Mouse (Mus musculus): ENCODE measurements around the gene Apol6. TPM values are rescaled to one million over a fixed set of nuclear protein-coding genes. Genes with fewer than 3 reads are reported as not detected.

Apol6 gene
- total and polyA plus RNA-seq, 3 experiments: not detected

GRCm38 (mm10) chr15:77052176-77052575 is 7.6 kb downstream of the Apol6 start:
- Histone ChIP-seq H3K4me3 (ENCODE audit: control insufficient read depth in 1 of 2, insufficient read depth in 1 of 2, low read depth in 2 of 2, low read length in 2 of 2) (no peak overlapping the region), H3K9ac (ENCODE audit: control insufficient read depth, low read depth, low read length, poor library complexity, severe bottlenecking) (no peak overlapping the region), H3K27me3 (ENCODE audit: control insufficient read depth in 1 of 2, insufficient read depth in 2 of 2, low read length in 2 of 2) (no peaks in the 10 kb centered on the region), H3K4me1 (ENCODE audit: control insufficient read depth in 1 of 2, insufficient read depth in 2 of 2, low read length in 2 of 2) (peaks cover 0 to 15% of the 10 kb centered on the region in 2 experiments; a peak in 2 of 4 replicates), H3K79me2 (ENCODE audit: control insufficient read depth, insufficient read depth, low read length, poor library complexity) (no peaks in the 10 kb centered on the region), H3K36me3 (ENCODE audit: control insufficient read depth in 1 of 2, insufficient read depth in 2 of 2, low read length in 2 of 2) (peaks cover 0 to 2% of the 10 kb centered on the region in 2 experiments; a peak in 1 of 4 replicates), H3K27ac (ENCODE audit: control insufficient read depth, low read depth, low read length) (no peak overlapping the region), H3K9me3 (replicated peaks; ENCODE audit: insufficient read depth, low read length) (no peaks in the 10 kb centered on the region)
- TF ChIP-seq MYC (IDR thresholded peaks at IDR 0.05; ENCODE audit: low read depth, low read length) (no peak), TCF12 (IDR thresholded peaks at IDR 0.05; ENCODE audit: low read depth, low read length) (no peak), SIN3A (IDR thresholded peaks at IDR 0.05; ENCODE audit: low read length) (no peak), KAT2A (conservative IDR thresholded peaks at IDR 0.05; ENCODE audit: low read depth, low read length) (no peak), USF2 (IDR thresholded peaks at IDR 0.05; ENCODE audit: borderline replicate concordance in 1 of 2, insufficient read depth in 1 of 2, low read depth in 1 of 2, low read length in 2 of 2) (no peak), SMC3 (IDR thresholded peaks at IDR 0.05; ENCODE audit: low read depth, low read length) (no peak), ELF1 (IDR thresholded peaks at IDR 0.05; ENCODE audit: low read depth, low read length) (no peak), UBTF (IDR thresholded peaks at IDR 0.05; ENCODE audit: borderline replicate concordance, insufficient read depth, low read depth, low read length) (no peak), MEF2A (IDR thresholded peaks at IDR 0.05; ENCODE audit: extremely low read depth, insufficient replicate concordance, low read depth, low read length, poor library complexity, severe bottlenecking) (no peak), MXI1 (IDR thresholded peaks at IDR 0.05; ENCODE audit: low read depth, low read length) (no peak), POLR2AphosphoS5 (IDR thresholded peaks at IDR 0.05; ENCODE audit: borderline replicate concordance, low read depth, low read length) (no peak), GATA1 (IDR thresholded peaks at IDR 0.05; ENCODE audit: low read depth, low read length) (no peak), GABPA (IDR thresholded peaks at IDR 0.05; ENCODE audit: low read depth, low read length) (no peak), ETS1 (IDR thresholded peaks at IDR 0.05; ENCODE audit: low read depth, low read length) (no peak), POLR2A (IDR thresholded peaks at IDR 0.05; ENCODE audit: control insufficient read depth in 1 of 2, insufficient read depth in 1 of 2, low read depth in 1 of 2, low read length in 2 of 2, poor library complexity in 1 of 2) (no peak), POLR2AphosphoS2 (IDR thresholded peaks at IDR 0.05; ENCODE audit: low read length) (no peak), NELFE (IDR thresholded peaks at IDR 0.05; ENCODE audit: low read depth, low read length) (no peak), ZNF384 (IDR thresholded peaks at IDR 0.05; ENCODE audit: low read depth, low read length) (no peak), ZC3H11A (IDR thresholded peaks at IDR 0.05; ENCODE audit: low read depth, low read length) (no peak)
- DNase-seq (ENCODE audit: low read depth, low spot score): no peak

- H3K4me1 ChIP-seq (ENCODE audit: control insufficient read depth in 1 of 2, insufficient read depth in 2 of 2, low read length in 2 of 2): peaks cover 1 to 17% of the 10 kb centered on the region in 2 experiments; a peak in 3 of 4 replicates
- TF ChIP-seq CHD2 (IDR thresholded peaks at IDR 0.05; ENCODE audit: low read length) (no peak), TAL1 (IDR thresholded peaks at IDR 0.05; ENCODE audit: low read length) (peak; percentile 28; the same call in 1 of the 2 replicates), MAX (IDR thresholded peaks at IDR 0.05; ENCODE audit: low read length) (no peak), TCF12 (IDR thresholded peaks at IDR 0.05; ENCODE audit: low read depth, low read length) (peak; percentile 50; the same call in 1 of the 2 replicates), POLR2A (IDR thresholded peaks at IDR 0.05; ENCODE audit: control insufficient read depth in 1 of 2, insufficient read depth in 1 of 2, low read depth in 1 of 2, low read length in 2 of 2, poor library complexity in 1 of 2) (no peak), EP300 (IDR thresholded peaks at IDR 0.05; ENCODE audit: low read depth in 1 of 2, low read length in 2 of 2) (peak in 1 of 2 experiments; percentile 54; a peak in 2 of 4 replicates), SIN3A (IDR thresholded peaks at IDR 0.05; ENCODE audit: low read length) (no peak)
- DNase-seq (ENCODE audit: low read depth, low spot score): peak; percentile 28
- H3K9ac ChIP-seq (ENCODE audit: control insufficient read depth, low read depth, low read length, poor library complexity, severe bottlenecking): no peak overlapping the region
- H3K4me3 ChIP-seq (ENCODE audit: control insufficient read depth in 1 of 2, insufficient read depth in 1 of 2, low read depth in 2 of 2, low read length in 2 of 2): no peak overlapping the region
- no peaks in the 10 kb centered on the region for H3K79me2 ChIP-seq (ENCODE audit: control insufficient read depth, insufficient read depth, low read length, poor library complexity)
- H3K27me3 ChIP-seq (ENCODE audit: control insufficient read depth in 1 of 2, insufficient read depth in 2 of 2, low read length in 2 of 2): no peaks in the 10 kb centered on the region
- H3K9me3 ChIP-seq (replicated peaks; ENCODE audit: insufficient read depth, low read length): no peaks in the 10 kb centered on the region
- H3K36me3 ChIP-seq (ENCODE audit: control insufficient read depth in 1 of 2, insufficient read depth in 2 of 2, low read length in 2 of 2): peaks cover 0 to 6% of the 10 kb centered on the region in 2 experiments; a peak in 2 of 4 replicates
- H3K27ac ChIP-seq (ENCODE audit: control insufficient read depth, low read depth, low read length): no peak overlapping the region
Observed at GRCm38 (mm10) chr15:77053021-77053420, 8.5 kb downstream of the Apol6 start.

All from MEL (cell line).